Mouse (Mus musculus) intestine, postnatal 0 days (tissue): Measurements from ENCODE around the gene Acsbg1. TPM values are rescaled to one million over a fixed set of nuclear protein-coding genes. Genes with fewer than 3 reads are reported as not detected.

Source experiments
- ATAC-seq: fragments of 200-750 bp; cut with Nextera tagmentation; 2 replicates; pipeline ENCODE4 v1.8.0; 2017; ENCODE audit warnings: mild to moderate bottlenecking, moderate TSS enrichment, moderate library complexity
- H3K27ac ChIP-seq: fragments of 300-500 bp; sonication (generic); 2 replicates; pipeline ENCODE4 v1.5.1; 2014; ENCODE audit warnings: mild to moderate bottlenecking, low read depth, low read length, moderate library complexity
- H3K27me3 ChIP-seq: fragments of 300-500 bp; sonication (generic); replicated peaks from 2 replicates; pipeline ENCODE4 v1.6.1; 2014; ENCODE audit warnings: low read length, mixed read lengths; ENCODE audit not compliant: control insufficient read depth, insufficient read depth
- H3K36me3 ChIP-seq: fragments of 300-500 bp; sonication (generic); 2 replicates; pipeline ENCODE4 v1.6.1; 2014; ENCODE audit warnings: mild to moderate bottlenecking, moderate library complexity; ENCODE audit not compliant: control insufficient read depth, insufficient read depth
- H3K4me1 ChIP-seq: fragments of 300-500 bp; sonication (generic); replicated peaks from 2 replicates; pipeline ENCODE4 v1.6.1; 2014; ENCODE audit warnings: antibody characterized with exemption, low read length, mixed read lengths; ENCODE audit not compliant: control insufficient read depth, insufficient read depth
- H3K4me2 ChIP-seq: fragments of 300-500 bp; sonication (generic); replicated peaks from 2 replicates; pipeline ENCODE4 v1.6.1; 2014; ENCODE audit warnings: low read depth, mild to moderate bottlenecking, moderate library complexity
- H3K4me3 ChIP-seq: fragments of 300-500 bp; sonication (generic); 2 replicates; pipeline ENCODE4 v1.5.1; 2014; ENCODE audit warnings: low read depth, low read length
- H3K9ac ChIP-seq: fragments of 300-500 bp; sonication (generic); 2 replicates; pipeline ENCODE4 v1.6.1; 2014; ENCODE audit warnings: mild to moderate bottlenecking, low read depth, low read length
- H3K9me3 ChIP-seq: fragments of 300-500 bp; sonication (generic); 2 replicates; pipeline ENCODE4 v1.6.1; 2016; ENCODE audit warnings: mixed run types; ENCODE audit not compliant: control insufficient read depth
- CTCF ChIP-seq: sonication (generic); IDR thresholded peaks from 2 replicates; pipeline ENCODE4 v1.5.1; 2016; ENCODE audit warnings: low read depth, mild to moderate bottlenecking, control low read depth, antibody characterized with exemption, moderate library complexity
- WGBS: fragments of 180-500 bp; shearing (Covaris S2); extraction: QIAGEN DNeasy Blood & Tissue Kit; methylation state at CpG from one replicate; pipeline ENCODE4 v1.1.7; 2014; 5-methylcytosine and 5-hydroxymethylcytosine counted together
- polyA plus RNA-seq: library from polyadenylated mRNA; unstranded; fragments of >200 nt; fragmentation: Nextera tagmentation; extraction: Ambion mirVana; gene quantifications from 2 replicates; pipeline ENCODE4 v1.2.1, GENCODE M21; 2015

The Acsbg1 gene
- polyA plus RNA-seq, 1 experiment from 2014 or later, result 0.16 TPM

GRCm38 (mm10) chr9:54671962-54672361, 10.3 kb upstream of the Acsbg1 start:
- no peak for TF ChIP-seq CTCF
- WGBS, result 86% methylated on average over 3 of the region's 3 CpGs
- ATAC-seq, result no peak
- Histone ChIP-seq H3K4me2 (no peak overlapping the region), H3K4me1 (no peaks in the 10 kb centered on the region), H3K9me3 (no peaks in the 10 kb centered on the region), H3K27ac (no peak overlapping the region), H3K36me3 (no peaks in the 10 kb centered on the region), H3K9ac (no peak overlapping the region), H3K4me3 (no peak overlapping the region), H3K27me3 (no peaks in the 10 kb centered on the region)

GRCm38 (mm10) chr9:54668455-54668854, 6.8 kb upstream of the Acsbg1 start:
- H3K4me3 ChIP-seq, result no peak overlapping the region
- WGBS, result 65% methylated on average over 4 of the region's 4 CpGs
- ATAC-seq, result no peak
- H3K4me2 ChIP-seq, result no peak overlapping the region
- no peaks in the 10 kb centered on the region for H3K9me3 ChIP-seq
- no peaks in the 10 kb centered on the region for H3K36me3 ChIP-seq
- H3K27me3 ChIP-seq, result no peaks in the 10 kb centered on the region
- no peak overlapping the region for H3K27ac ChIP-seq
- no peak for TF ChIP-seq CTCF
- no peaks in the 10 kb centered on the region for H3K4me1 ChIP-seq
- H3K9ac ChIP-seq, result no peak overlapping the region

GRCm38 (mm10) chr9:54666116-54666515, 4.4 kb upstream of the Acsbg1 start:
- Histone ChIP-seq H3K4me2 (no peak overlapping the region), H3K9me3 (no peaks in the 10 kb centered on the region), H3K4me3 (no peak overlapping the region), H3K4me1 (no peaks in the 10 kb centered on the region), H3K9ac (no peak overlapping the region), H3K27ac (no peak overlapping the region), H3K36me3 (no peaks in the 10 kb centered on the region), H3K27me3 (no peaks in the 10 kb centered on the region)
- TF ChIP-seq CTCF, result no peak
- WGBS, result 94% methylated on average over 3 of the region's 3 CpGs
- ATAC-seq, result no peak

GRCm38 (mm10) chr9:54664358-54664757, 2.7 kb upstream of the Acsbg1 start:
- ATAC-seq, result no peak
- 80% methylated on average over 9 of the region's 9 CpGs for WGBS
- Histone ChIP-seq H3K4me3 (no peak overlapping the region), H3K4me2 (no peak overlapping the region), H3K36me3 (no peaks in the 10 kb centered on the region), H3K27me3 (no peaks in the 10 kb centered on the region), H3K9me3 (no peaks in the 10 kb centered on the region), H3K9ac (no peak overlapping the region), H3K4me1 (no peaks in the 10 kb centered on the region), H3K27ac (no peak overlapping the region)
- TF ChIP-seq CTCF, result no peak

GRCm38 (mm10) chr9:54658773-54659172, 2.9 kb downstream of the Acsbg1 start:
- Histone ChIP-seq H3K4me2 (no peak overlapping the region), H3K27me3 (no peaks in the 10 kb centered on the region), H3K4me1 (no peaks in the 10 kb centered on the region), H3K9me3 (no peaks in the 10 kb centered on the region), H3K9ac (no peak overlapping the region), H3K36me3 (no peaks in the 10 kb centered on the region), H3K4me3 (no peak overlapping the region), H3K27ac (no peak overlapping the region)
- ATAC-seq, result no peak
- TF ChIP-seq CTCF, result no peak
- WGBS, result 73% methylated on average over 6 of the region's 6 CpGs

GRCm38 (mm10) chr9:54656402-54656801, 5.3 kb downstream of the Acsbg1 start:
- TF ChIP-seq CTCF, result no peak
- Histone ChIP-seq H3K4me1 (no peaks in the 10 kb centered on the region), H3K9me3 (no peaks in the 10 kb centered on the region), H3K9ac (no peak overlapping the region), H3K36me3 (no peaks in the 10 kb centered on the region), H3K4me2 (no peak overlapping the region), H3K27ac (no peak overlapping the region), H3K4me3 (no peak overlapping the region), H3K27me3 (no peaks in the 10 kb centered on the region)
- 83% methylated on average over 6 of the region's 6 CpGs for WGBS
- no peak for ATAC-seq

- no peak for TF ChIP-seq CTCF
- Histone ChIP-seq H3K4me2 (no peak overlapping the region), H3K27me3 (no peaks in the 10 kb centered on the region), H3K9ac (no peak overlapping the region), H3K36me3 (no peaks in the 10 kb centered on the region), H3K9me3 (no peaks in the 10 kb centered on the region), H3K4me1 (no peaks in the 10 kb centered on the region), H3K27ac (no peak overlapping the region), H3K4me3 (no peak overlapping the region)
- WGBS, result 75% methylated on average over 2 of the region's 2 CpGs
- ATAC-seq, result no peak
Measured at GRCm38 (mm10) chr9:54655846-54656245, 5.8 kb downstream of the Acsbg1 start.
